Mouse (Mus musculus): Measurements from ENCODE around the gene 2700081O15Rik. TPM values are rescaled to one million over a fixed set of nuclear protein-coding genes. Genes with fewer than 3 reads are reported as not detected.

2700081O15Rik gene
- total and polyA plus RNA-seq, 2 experiments from 2014 or later, result 9.3 to 129 TPM

DNA sequence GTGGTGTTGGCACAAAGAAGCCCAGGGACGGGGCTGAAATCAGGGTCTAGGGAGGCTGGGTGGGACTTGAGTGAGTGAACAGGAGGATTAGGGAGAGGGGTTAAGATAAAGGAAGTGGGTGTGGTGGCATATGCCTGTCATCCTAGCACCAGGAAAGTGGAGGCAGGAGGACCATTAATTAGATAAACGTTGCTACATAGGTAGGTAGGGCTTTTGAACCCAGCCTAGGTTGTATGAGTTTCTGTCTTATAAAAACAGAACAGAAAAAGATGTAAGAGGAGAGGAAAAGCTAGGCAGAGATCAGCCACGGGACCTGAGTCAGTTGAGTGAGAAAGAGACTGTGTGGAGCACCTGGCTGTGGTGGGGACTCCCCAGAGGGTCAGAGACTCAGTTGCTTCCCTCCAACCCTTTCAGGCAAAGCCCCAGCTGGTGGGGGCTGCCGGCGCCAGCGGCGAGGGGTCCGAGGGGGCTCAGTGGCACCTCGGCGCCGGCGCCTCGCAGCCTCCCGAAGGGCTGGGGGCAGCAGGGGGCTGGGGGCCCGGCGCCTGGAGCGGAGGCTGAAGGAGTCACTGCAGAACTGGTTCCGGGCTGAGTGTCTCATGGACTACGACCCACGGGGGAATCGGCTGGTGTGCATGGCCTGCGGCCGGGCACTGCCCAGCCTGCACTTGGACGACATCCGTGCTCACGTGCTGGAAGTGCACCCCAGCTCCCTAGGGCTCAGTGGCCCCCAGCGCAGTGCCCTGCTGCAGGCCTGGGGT, 3.6 kb downstream of the 2700081O15Rik start:
- peaks cover 42% of the 10 kb centered on the region for H3K4me1 ChIP-seq (ENCODE audit: insufficient read depth, low read length)
- H3K4me3 ChIP-seq (ENCODE audit: low read length), result no peak overlapping the region
- H3K4me2 ChIP-seq (ENCODE audit: low read depth, low read length), result peak overlapping the region; percentile 19; the same call in 1 of the 2 replicates
- H3K27me3 ChIP-seq (ENCODE audit: insufficient read depth, low read length), result no peaks in the 10 kb centered on the region
- DNase-seq (ENCODE audit: low spot score), result no peak
- no peaks in the 10 kb centered on the region for H3K36me3 ChIP-seq (ENCODE audit: insufficient read depth, low read length)
- peak overlapping the region; percentile 84; the same call in 1 of the 2 replicates for H3K27ac ChIP-seq
- no peaks in the 10 kb centered on the region for H3K9me3 ChIP-seq (ENCODE audit: low read length)
- ATAC-seq, result no peak
- 35% methylated on average over 27 of the region's 27 CpGs for WGBS
- 0 out of 2 replicates have a peak overlapping the region, but pooled peaks have one; percentile 58 for H3K9ac ChIP-seq (replicated peaks; ENCODE audit: low read length)
- no peak for TF ChIP-seq CTCF (IDR thresholded peaks at IDR 0.05; ENCODE audit: low read depth)

DNA sequence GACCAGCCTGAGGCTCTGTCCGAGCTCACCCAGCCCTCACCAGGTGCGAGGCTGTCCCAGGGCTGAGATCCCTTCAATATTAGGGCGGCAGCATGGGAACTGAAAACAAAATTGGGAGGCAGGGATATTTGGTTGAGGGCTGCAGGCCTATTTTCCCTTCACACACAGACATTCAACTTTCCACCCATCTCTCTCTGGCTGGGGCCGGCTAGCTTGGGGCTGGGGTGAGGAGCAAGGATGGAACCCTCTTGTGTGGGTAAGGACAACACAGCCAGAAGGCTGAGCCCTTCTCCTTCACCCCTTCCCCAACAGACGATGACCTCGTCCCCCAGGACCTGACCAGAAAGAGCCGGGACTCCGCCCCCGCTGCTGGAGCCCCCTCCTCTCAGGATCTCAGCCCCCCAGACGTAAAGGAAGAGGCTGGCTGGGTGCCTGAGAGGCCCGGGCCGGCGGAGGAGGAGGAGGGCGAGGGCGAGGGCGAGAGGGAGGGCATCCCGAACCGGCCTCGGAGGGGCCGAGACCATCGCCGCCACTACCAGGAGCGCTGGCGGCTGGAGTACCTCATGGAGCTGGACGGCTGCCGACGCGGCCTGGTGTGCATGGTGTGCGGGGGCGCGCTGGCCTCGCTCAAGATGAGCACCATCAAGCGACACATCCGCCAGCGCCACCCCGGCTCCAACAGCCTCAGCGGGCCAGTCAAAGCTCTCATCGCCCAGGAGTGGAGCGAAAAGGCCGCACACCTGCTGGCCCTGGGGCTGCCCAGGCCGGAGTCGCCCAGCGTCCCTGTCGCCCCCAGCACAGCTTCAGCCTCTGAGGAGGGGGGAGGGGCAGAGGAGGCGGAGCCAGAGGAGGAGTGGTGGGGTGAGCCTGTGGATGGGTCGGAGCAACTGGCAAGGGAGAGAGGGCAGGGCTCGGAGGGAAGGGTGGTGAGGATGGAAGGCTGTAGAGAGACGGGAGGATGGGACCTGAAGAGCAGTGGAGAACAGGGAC, 4.5 kb downstream of the 2700081O15Rik start:
- peak overlapping the region; percentile 34 for H3K4me3 ChIP-seq (ENCODE audit: low read length)
- H3K4me1 ChIP-seq (ENCODE audit: insufficient read depth, low read length), result peaks cover 36% of the 10 kb centered on the region
- H3K9me3 ChIP-seq (ENCODE audit: low read length), result no peaks in the 10 kb centered on the region
- peak overlapping the region; percentile 84 for H3K27ac ChIP-seq
- ATAC-seq, result peak; percentile 25; the same call in 1 of the 2 replicates
- no peak for TF ChIP-seq CTCF (IDR thresholded peaks at IDR 0.05; ENCODE audit: low read depth)
- H3K9ac ChIP-seq (replicated peaks; ENCODE audit: low read length), result peak overlapping the region; percentile 58
- peaks cover 4% of the 10 kb centered on the region; the same call in 1 of the 2 replicates for H3K36me3 ChIP-seq (ENCODE audit: insufficient read depth, low read length)
- no peaks in the 10 kb centered on the region for H3K27me3 ChIP-seq (ENCODE audit: insufficient read depth, low read length)
- peak; percentile 80 for DNase-seq (ENCODE audit: low spot score)
- peak overlapping the region; percentile 58 for H3K4me2 ChIP-seq (ENCODE audit: low read depth, low read length)
- 12% methylated on average over 39 of the region's 48 CpGs for WGBS

DNA sequence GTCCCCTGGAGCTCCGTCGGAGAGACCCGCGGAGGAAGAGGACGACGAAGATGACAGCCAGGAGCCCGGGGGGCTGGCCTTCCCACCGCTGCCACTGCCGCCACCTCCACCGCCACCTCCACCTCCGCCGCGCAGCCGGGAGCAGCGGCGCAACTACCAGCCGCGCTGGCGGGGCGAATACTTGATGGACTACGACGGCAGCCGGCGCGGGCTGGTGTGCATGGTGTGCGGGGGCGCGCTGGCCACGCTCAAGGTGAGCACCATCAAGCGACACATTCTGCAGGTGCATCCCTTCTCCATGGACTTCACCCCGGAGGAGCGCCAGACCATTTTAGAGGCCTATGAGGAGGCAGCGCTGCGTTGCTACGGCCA, 5.2 kb downstream of the 2700081O15Rik start:
- H3K27ac ChIP-seq, result peak overlapping the region; percentile 84
- H3K9me3 ChIP-seq (ENCODE audit: low read length), result no peaks in the 10 kb centered on the region
- peaks cover 11% of the 10 kb centered on the region for H3K36me3 ChIP-seq (ENCODE audit: insufficient read depth, low read length)
- peak overlapping the region; percentile 34 for H3K4me3 ChIP-seq (ENCODE audit: low read length)
- peak overlapping the region; percentile 58 for H3K9ac ChIP-seq (replicated peaks; ENCODE audit: low read length)
- TF ChIP-seq CTCF (IDR thresholded peaks at IDR 0.05; ENCODE audit: low read depth), result no peak
- H3K4me2 ChIP-seq (ENCODE audit: low read depth, low read length), result peak overlapping the region; percentile 58
- 7% methylated on average over 35 of the region's 35 CpGs for WGBS
- ATAC-seq (no peak), DNase-seq (ENCODE audit: low spot score) (no peak)
- H3K4me1 ChIP-seq (ENCODE audit: insufficient read depth, low read length), result peaks cover 36% of the 10 kb centered on the region
- no peaks in the 10 kb centered on the region for H3K27me3 ChIP-seq (ENCODE audit: insufficient read depth, low read length)

DNA sequence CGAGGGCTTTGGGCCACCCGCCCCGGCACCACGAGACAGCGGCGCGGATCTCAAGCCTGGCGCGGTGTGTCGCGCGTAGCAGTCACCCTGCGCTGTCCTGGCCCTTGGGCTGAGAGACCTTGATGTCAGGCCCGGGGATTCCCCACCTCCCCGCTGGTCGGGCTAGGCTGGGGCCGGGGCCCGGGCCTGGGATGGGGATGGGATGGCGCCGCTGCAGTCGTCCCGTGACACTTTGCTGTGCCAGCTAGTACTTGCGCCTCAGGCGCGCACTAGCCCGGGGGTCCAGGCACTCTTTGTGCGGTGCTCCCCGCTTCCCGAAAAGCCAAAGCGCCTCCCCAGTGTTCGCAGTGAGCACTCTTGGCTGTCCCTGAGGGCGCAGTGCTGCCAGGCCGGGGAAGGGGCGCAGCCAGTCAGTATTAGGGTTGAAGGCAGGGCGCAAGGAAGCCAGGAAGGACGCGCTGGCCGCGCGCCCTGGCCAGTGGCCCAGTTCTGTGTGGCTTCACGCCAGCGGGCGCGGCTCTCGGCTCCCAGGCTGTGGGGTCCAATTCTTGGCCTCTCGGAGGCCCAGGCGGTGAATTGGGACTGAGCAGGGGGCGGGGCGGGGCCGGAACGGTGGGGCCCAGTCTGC, 5.7 kb downstream of the 2700081O15Rik start:
- H3K9ac ChIP-seq (replicated peaks; ENCODE audit: low read length), result peak overlapping the region; percentile 58

DNA sequence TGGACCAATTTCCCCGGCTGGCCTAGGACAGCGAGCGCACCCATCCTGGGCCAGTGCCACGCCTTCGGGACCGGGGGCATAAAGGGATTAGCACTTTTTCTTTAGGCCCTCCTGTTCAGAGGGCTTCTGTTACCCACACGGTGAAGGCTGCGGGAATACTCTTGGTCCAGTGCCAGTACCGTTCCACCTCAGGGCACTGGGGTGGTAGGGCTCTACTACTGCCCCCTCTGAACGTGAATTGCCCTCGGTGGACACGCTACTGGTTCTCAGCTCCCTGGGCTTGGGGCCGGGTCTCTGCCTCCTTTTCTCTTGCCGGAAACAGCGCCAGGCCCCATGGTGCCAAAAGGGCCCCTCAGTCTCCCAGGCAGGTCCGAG, 6.2 kb downstream of the 2700081O15Rik start:
- no peak for TF ChIP-seq CTCF (IDR thresholded peaks at IDR 0.05; ENCODE audit: low read depth)
- H3K9me3 ChIP-seq (ENCODE audit: low read length), result no peaks in the 10 kb centered on the region
- 13% methylated on average over 16 of the region's 16 CpGs for WGBS
- peak overlapping the region; percentile 58 for H3K4me2 ChIP-seq (ENCODE audit: low read depth, low read length)
- peaks cover 35% of the 10 kb centered on the region for H3K4me1 ChIP-seq (ENCODE audit: insufficient read depth, low read length)
- peaks cover 21% of the 10 kb centered on the region for H3K36me3 ChIP-seq (ENCODE audit: insufficient read depth, low read length)
- no peak for ATAC-seq
- H3K9ac ChIP-seq (replicated peaks; ENCODE audit: low read length), result peak overlapping the region; percentile 58
- peak overlapping the region; percentile 84 for H3K27ac ChIP-seq
- DNase-seq (ENCODE audit: low spot score), result no peak
- no peaks in the 10 kb centered on the region for H3K27me3 ChIP-seq (ENCODE audit: insufficient read depth, low read length)
- H3K4me3 ChIP-seq (ENCODE audit: low read length), result peak overlapping the region; percentile 34

More for the DNA sequence above, 5.7 kb downstream of the 2700081O15Rik start:
- H3K36me3 ChIP-seq (ENCODE audit: insufficient read depth, low read length), result peaks cover 16% of the 10 kb centered on the region
- ATAC-seq (peak; percentile 85), DNase-seq (ENCODE audit: low spot score) (peak; percentile 86)
- H3K9me3 ChIP-seq (ENCODE audit: low read length), result no peaks in the 10 kb centered on the region
- no peaks in the 10 kb centered on the region for H3K27me3 ChIP-seq (ENCODE audit: insufficient read depth, low read length)
- peak overlapping the region; percentile 34 for H3K4me3 ChIP-seq (ENCODE audit: low read length)
- H3K27ac ChIP-seq, result peak overlapping the region; percentile 84
- peaks cover 36% of the 10 kb centered on the region for H3K4me1 ChIP-seq (ENCODE audit: insufficient read depth, low read length)
- TF ChIP-seq CTCF (IDR thresholded peaks at IDR 0.05; ENCODE audit: low read depth), result peak; percentile 22; the same call in 1 of the 2 replicates
- 10% methylated on average over 50 of the region's 51 CpGs for WGBS
- peak overlapping the region; percentile 58 for H3K4me2 ChIP-seq (ENCODE audit: low read depth, low read length)

DNA sequence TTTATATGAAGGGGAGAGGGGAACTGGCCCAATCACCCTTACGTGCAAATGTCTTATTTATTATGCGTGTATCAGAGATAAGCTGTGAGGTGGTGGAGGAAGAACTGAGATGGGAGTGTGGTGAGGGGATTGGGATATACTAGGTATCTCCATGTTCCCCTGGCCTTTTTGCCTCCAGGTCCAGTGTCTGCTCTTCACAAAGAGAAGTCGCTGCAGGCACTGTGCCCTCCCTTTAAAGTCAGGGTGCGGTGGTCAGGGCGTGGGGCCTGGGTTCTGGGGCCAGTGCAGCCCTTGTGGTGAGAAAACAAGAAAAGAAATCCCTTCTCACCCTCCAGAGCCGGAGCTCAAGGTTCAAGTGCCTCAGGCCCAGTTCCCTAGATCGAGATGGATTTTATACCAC, 6.7 kb downstream of the 2700081O15Rik start:
- no peak for ATAC-seq
- peaks cover 30% of the 10 kb centered on the region for H3K4me1 ChIP-seq (ENCODE audit: insufficient read depth, low read length)
- H3K27ac ChIP-seq, result peak overlapping the region; percentile 84; the same call in 1 of the 2 replicates
- WGBS, result 40% methylated on average over 7 of the region's 7 CpGs
- no peak for DNase-seq (ENCODE audit: low spot score)
- peak overlapping the region; percentile 34; the same call in 1 of the 2 replicates for H3K4me3 ChIP-seq (ENCODE audit: low read length)
- peaks cover 23% of the 10 kb centered on the region for H3K36me3 ChIP-seq (ENCODE audit: insufficient read depth, low read length)
- peak overlapping the region; percentile 58; the same call in 1 of the 2 replicates for H3K9ac ChIP-seq (replicated peaks; ENCODE audit: low read length)
- TF ChIP-seq CTCF (IDR thresholded peaks at IDR 0.05; ENCODE audit: low read depth), result no peak
- H3K9me3 ChIP-seq (ENCODE audit: low read length), result no peaks in the 10 kb centered on the region
- H3K4me2 ChIP-seq (ENCODE audit: low read depth, low read length), result peak overlapping the region; percentile 58
- H3K27me3 ChIP-seq (ENCODE audit: insufficient read depth, low read length), result no peaks in the 10 kb centered on the region

All from hindbrain, postnatal 0 days (tissue).